Mouse (Mus musculus) frontal cortex, postnatal 10 days (tissue): ENCODE data around the gene Olfr1305.

Source experiments
- DNase-seq, 2 experiments: peaks; one replicate each; pipeline ENCODE4 v3.0.0; 2022; ENCODE audit warnings: low spot score in 2 of 2, mixed read lengths in 1 of 2

The Olfr1305 gene

GRCm38 (mm10) chr2:111877049-111877448 lies at the start of gene Olfr1305:
Gene Olfr1305 (minus strand): TSS chr2:111877149.
- DNase-seq: no peak

GRCm38 (mm10) chr2:111916171-111916570 lies 39.2 kb upstream of the Olfr1305 start, which contains the start of gene Olfr1306:
Gene Olfr1306 (minus strand): TSS chr2:111916271.
- DNase-seq: no peak

GRCm38 (mm10) chr2:111820240-111820639 lies 56.7 kb downstream of the Olfr1305 start, which contains the start of gene Olfr1303:
Gene Olfr1303 (minus strand): TSS chr2:111820340.
- DNase-seq: no peak
